Mouse (Mus musculus) MEL (cell line): Measurements from ENCODE around the gene Cmya5. TPM values are rescaled to one million over a fixed set of nuclear protein-coding genes. Genes with fewer than 3 reads are reported as not detected.

Experiments
- DNase-seq: peaks from one replicate; pipeline ENCODE4 v3.0.0; 2011; ENCODE audit warnings: low read depth, low spot score
- H3K27ac ChIP-seq: 2 replicates; pipeline ENCODE4 v1.5.1; 2012; ENCODE audit warnings: low read depth, mild to moderate bottlenecking, control low read depth, low read length, moderate library complexity; ENCODE audit not compliant: control insufficient read depth
- H3K27me3 ChIP-seq, 2 experiments: fragments of 150-350 bp in 1 of 2; sonication (generic) in 1 of 2; 2 replicates each; pipeline ENCODE4 v1.6.1; 2012; ENCODE audit warnings: low read length in 2 of 2, mild to moderate bottlenecking in 2 of 2, improper control_type of control experiment in 1 of 2, moderate library complexity in 1 of 2; ENCODE audit not compliant: insufficient read depth in 2 of 2, control insufficient read depth in 1 of 2
- H3K36me3 ChIP-seq, 2 experiments: 2 replicates each; pipeline ENCODE4 v1.6.1; 2012 to 2014; ENCODE audit warnings: low read length in 2 of 2, improper control_type of control experiment in 1 of 2, inconsistent platforms in 1 of 2, mild to moderate bottlenecking in 1 of 2; ENCODE audit not compliant: insufficient read depth in 2 of 2, control insufficient read depth in 1 of 2
- H3K4me1 ChIP-seq, 2 experiments: fragments of 150-350 bp in 1 of 2; sonication (generic) in 1 of 2; 2 replicates each; pipeline ENCODE4 v1.6.1; 2012; ENCODE audit warnings: low read length in 2 of 2, improper control_type of control experiment in 1 of 2, mild to moderate bottlenecking in 1 of 2; ENCODE audit not compliant: insufficient read depth in 2 of 2, control insufficient read depth in 1 of 2
- H3K4me3 ChIP-seq, 2 experiments: fragments of 150-350 bp in 1 of 2; sonication (generic) in 1 of 2; 2 replicates each; pipeline ENCODE4 v1.5.1; 2012; ENCODE audit warnings: low read depth in 2 of 2, low read length in 2 of 2, mild to moderate bottlenecking in 2 of 2, moderate library complexity in 2 of 2, control low read depth in 1 of 2, improper control_type of control experiment in 1 of 2; ENCODE audit not compliant: control insufficient read depth in 1 of 2, insufficient read depth in 1 of 2
- H3K79me2 ChIP-seq: 2 replicates; pipeline ENCODE4 v1.6.1; 2012; ENCODE audit warnings: mild to moderate bottlenecking, low read length, moderate library complexity; ENCODE audit not compliant: control insufficient read depth, poor library complexity, insufficient read depth
- H3K9ac ChIP-seq: 2 replicates; pipeline ENCODE4 v1.6.1; 2012; ENCODE audit warnings: low read depth, mild to moderate bottlenecking, control low read depth, low read length, moderate library complexity; ENCODE audit not compliant: control insufficient read depth, poor library complexity, severe bottlenecking
- H3K9me3 ChIP-seq: fragments of 150-350 bp; sonication (generic); replicated peaks from 2 replicates; pipeline ENCODE4 v1.6.1; 2012; ENCODE audit warnings: mild to moderate bottlenecking, low read length, improper control_type of control experiment, moderate library complexity; ENCODE audit not compliant: insufficient read depth
- BHLHE40 ChIP-seq: IDR thresholded peaks from 2 replicates; pipeline ENCODE4 v1.6.1; 2012; ENCODE audit warnings: low read depth, mild to moderate bottlenecking, inconsistent platforms, low read length, improper control_type of control experiment, borderline replicate concordance
- CHD2 ChIP-seq: IDR thresholded peaks from 2 replicates; pipeline ENCODE4 v1.6.1; 2011; ENCODE audit warnings: low read length, improper control_type of control experiment
- CTCF ChIP-seq, 3 experiments: IDR thresholded peaks in 2 of 3; conservative IDR thresholded peaks in 1 of 3; 2 replicates each; pipeline ENCODE4 v1.5.1; 2011 to 2012; ENCODE audit warnings: low read length in 3 of 3, low read depth in 2 of 3, mild to moderate bottlenecking in 2 of 3, improper control_type of control experiment in 1 of 3, inconsistent platforms in 1 of 3, mixed read lengths in 1 of 3, moderate library complexity in 1 of 3; ENCODE audit not compliant: control insufficient read depth in 1 of 3, insufficient read depth in 1 of 3, poor library complexity in 1 of 3, severe bottlenecking in 1 of 3
- ELF1 ChIP-seq: IDR thresholded peaks from 2 replicates; pipeline ENCODE4 v1.6.1; 2014; ENCODE audit warnings: low read depth, mild to moderate bottlenecking, inconsistent platforms, low read length, improper control_type of control experiment, moderate library complexity
- EP300 ChIP-seq, 2 experiments: IDR thresholded peaks; 2 replicates each; pipeline ENCODE4 v1.6.1; 2011; ENCODE audit warnings: improper control_type of control experiment in 2 of 2, low read length in 2 of 2, low read depth in 1 of 2, mild to moderate bottlenecking in 1 of 2
- GABPA ChIP-seq: IDR thresholded peaks from 2 replicates; pipeline ENCODE4 v1.6.1; 2012; ENCODE audit warnings: low read depth, mild to moderate bottlenecking, inconsistent platforms, low read length, improper control_type of control experiment, moderate library complexity
- JUND ChIP-seq: IDR thresholded peaks from 2 replicates; pipeline ENCODE4 v1.6.1; 2011; ENCODE audit warnings: low read depth, mild to moderate bottlenecking, improper control_type of control experiment, low read length
- MAZ ChIP-seq: IDR thresholded peaks from 2 replicates; pipeline ENCODE4 v1.6.1; 2012; ENCODE audit warnings: low read depth, mild to moderate bottlenecking, inconsistent platforms, low read length, improper control_type of control experiment
- MYB ChIP-seq: IDR thresholded peaks from 2 replicates; pipeline ENCODE4 v1.6.1; 2011; ENCODE audit warnings: mild to moderate bottlenecking, low read depth, low read length, improper control_type of control experiment
- MYC ChIP-seq: IDR thresholded peaks from 2 replicates; pipeline ENCODE4 v1.6.1; 2011; ENCODE audit warnings: low read depth, mild to moderate bottlenecking, low read length, improper control_type of control experiment, moderate library complexity
- NELFE ChIP-seq: IDR thresholded peaks from 2 replicates; pipeline ENCODE4 v1.6.1; 2011; ENCODE audit warnings: low read depth, low read length, improper control_type of control experiment
- POLR2AphosphoS2 ChIP-seq: IDR thresholded peaks from 2 replicates; pipeline ENCODE4 v1.6.1; 2011; ENCODE audit warnings: low read length, improper control_type of control experiment
- POLR2AphosphoS5 ChIP-seq: IDR thresholded peaks from 2 replicates; pipeline ENCODE4 v1.6.1; 2012; ENCODE audit warnings: low read depth, borderline replicate concordance, mild to moderate bottlenecking, inconsistent platforms, low read length, moderate library complexity, mixed read lengths
- RAD21 ChIP-seq: IDR thresholded peaks from 2 replicates; pipeline ENCODE4 v1.6.1; 2011; ENCODE audit warnings: mild to moderate bottlenecking, low read depth, low read length, improper control_type of control experiment
- SIN3A ChIP-seq: IDR thresholded peaks from 2 replicates; pipeline ENCODE4 v1.6.1; 2012; ENCODE audit warnings: low read length, improper control_type of control experiment, inconsistent platforms
- SMC3 ChIP-seq: IDR thresholded peaks from 2 replicates; pipeline ENCODE4 v1.6.1; 2011; ENCODE audit warnings: low read depth, low read length, improper control_type of control experiment
- TAL1 ChIP-seq: IDR thresholded peaks from 2 replicates; pipeline ENCODE4 v1.6.1; 2012; ENCODE audit warnings: mild to moderate bottlenecking, inconsistent platforms, low read length, moderate library complexity, mixed read lengths
- TBP ChIP-seq: IDR thresholded peaks from 2 replicates; pipeline ENCODE4 v1.8.0; 2011; ENCODE audit warnings: low read depth, low read length, improper control_type of control experiment
- TCF12 ChIP-seq: IDR thresholded peaks from 2 replicates; pipeline ENCODE4 v1.6.1; 2014; ENCODE audit warnings: low read depth, mild to moderate bottlenecking, inconsistent platforms, low read length, improper control_type of control experiment, moderate library complexity
- UBTF ChIP-seq: IDR thresholded peaks from 2 replicates; pipeline ENCODE4 v1.6.1; 2012; ENCODE audit warnings: low read depth, mild to moderate bottlenecking, inconsistent platforms, low read length, improper control_type of control experiment, moderate library complexity, borderline replicate concordance; ENCODE audit not compliant: insufficient read depth
- ZMIZ1 ChIP-seq: IDR thresholded peaks from 2 replicates; pipeline ENCODE4 v1.6.1; 2012; ENCODE audit warnings: low read depth, mild to moderate bottlenecking, inconsistent platforms, low read length, improper control_type of control experiment, moderate library complexity
- ZNF384 ChIP-seq: IDR thresholded peaks from 2 replicates; pipeline ENCODE4 v1.6.1; 2012; ENCODE audit warnings: low read depth, mild to moderate bottlenecking, inconsistent platforms, low read length, improper control_type of control experiment
- polyA plus RNA-seq, 2 experiments: library from polyadenylated mRNA; stranded (reverse) in 1 of 2; unstranded in 1 of 2; fragments of >175 nt in 1 of 2; fragments of >200 nt in 1 of 2; gene quantifications; 2 replicates each; pipeline versions ENCODE4 v1.2.1 to v1.2.4; 2012; ENCODE audit warnings: low replicate concordance in 2 of 2, low read depth in 1 of 2; ENCODE audit not compliant: insufficient read length in 2 of 2, insufficient read depth in 1 of 2, missing spikeins in 1 of 2
- total RNA-seq: library from RNA; depleted of rRNA; stranded (reverse); fragments of 300-350 nt; gene quantifications from 2 replicates; pipeline ENCODE4 v1.2.3, GENCODE M21; 2012

Cmya5 gene
- total and polyA plus RNA-seq, 3 experiments: under 0.01 TPM; not detected in 2

- Histone ChIP-seq H3K27me3 (no peaks in the 10 kb centered on the region), H3K9me3 (no peaks in the 10 kb centered on the region), H3K4me1 (no peaks in the 10 kb centered on the region)
- TF ChIP-seq EP300 (IDR thresholded peaks at IDR 0.05; ENCODE audit: low read depth in 1 of 2, low read length in 2 of 2): no peak
- TF ChIP-seq ZNF384: no peak
- TF ChIP-seq, all 39 proteins: peak for 0
- Histone ChIP-seq H3K79me2 (no peaks in the 10 kb centered on the region), H3K36me3 (peaks cover 0 to 2% of the 10 kb centered on the region in 2 experiments; a peak in 1 of 4 replicates), H3K4me3 (no peak overlapping the region), H3K27ac (no peak overlapping the region), H3K9ac (no peak overlapping the region)
- no peak for DNase-seq
These were observed 673 bp downstream of the Cmya5 start for GRCm38 (mm10) chr13:93143819-93144283.

DNA sequence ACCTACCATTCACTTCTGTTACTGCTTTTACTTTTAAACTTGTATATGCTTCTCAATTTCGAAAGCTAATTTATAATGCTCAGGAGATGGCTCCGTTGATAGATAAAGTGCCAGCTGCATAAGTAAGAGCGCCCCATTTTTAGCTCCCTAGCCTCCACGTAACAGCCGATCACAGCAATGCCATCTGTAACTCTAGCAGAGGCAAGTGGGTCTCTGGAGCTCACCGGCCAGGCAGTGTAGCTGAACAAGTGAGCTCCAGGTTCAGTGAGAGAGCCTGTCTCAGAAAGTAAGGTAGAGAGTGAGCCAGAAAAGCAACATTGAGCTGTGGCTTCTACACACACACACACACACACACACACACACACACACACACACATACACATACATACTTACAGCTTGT lies 3.3 kb downstream of the Cmya5 start:
- no peaks in the 10 kb centered on the region; a peak in 1 of 4 replicates for H3K36me3 ChIP-seq
- no peak overlapping the region for H3K27ac ChIP-seq
- H3K4me3 ChIP-seq: no peak overlapping the region
- no peaks in the 10 kb centered on the region for H3K9me3 ChIP-seq
- no peak overlapping the region for H3K9ac ChIP-seq
- TF ChIP-seq TAL1 (no peak), TBP (no peak), NELFE (no peak), TCF12 (no peak), BHLHE40 (no peak), JUND (no peak), MAZ (no peak), MYC (no peak), POLR2AphosphoS5 (no peak), SIN3A (no peak), UBTF (no peak), POLR2AphosphoS2 (no peak), CHD2 (no peak), ZMIZ1 (no peak), GABPA (no peak), SMC3 (no peak), CTCF (IDR thresholded peaks at IDR 0.05 in 2 of 3, conservative IDR thresholded peaks at IDR 0.05 in 1 of 3; ENCODE audit: control insufficient read depth in 1 of 3, insufficient read depth in 1 of 3, low read depth in 2 of 3, low read length in 3 of 3, poor library complexity in 1 of 3, severe bottlenecking in 1 of 3) (no peak), RAD21 (no peak), ELF1 (no peak), MYB (no peak)
- H3K27me3 ChIP-seq: peaks cover 0 to 1% of the 10 kb centered on the region in 2 experiments; a peak in 3 of 4 replicates
- H3K79me2 ChIP-seq: no peaks in the 10 kb centered on the region
- no peak for DNase-seq
- H3K4me1 ChIP-seq: no peaks in the 10 kb centered on the region
